Mouse (Mus musculus): ENCODE results near the gene Kcnj14.

The Kcnj14 gene

GRCm38 (mm10) chr7:45824598-45824997, at the start of gene Kcnj14:
Gene Kcnj14 (minus strand): TSS chr7:45824782.
- no peak for DNase-seq (ENCODE audit: low spot score)

DNA sequence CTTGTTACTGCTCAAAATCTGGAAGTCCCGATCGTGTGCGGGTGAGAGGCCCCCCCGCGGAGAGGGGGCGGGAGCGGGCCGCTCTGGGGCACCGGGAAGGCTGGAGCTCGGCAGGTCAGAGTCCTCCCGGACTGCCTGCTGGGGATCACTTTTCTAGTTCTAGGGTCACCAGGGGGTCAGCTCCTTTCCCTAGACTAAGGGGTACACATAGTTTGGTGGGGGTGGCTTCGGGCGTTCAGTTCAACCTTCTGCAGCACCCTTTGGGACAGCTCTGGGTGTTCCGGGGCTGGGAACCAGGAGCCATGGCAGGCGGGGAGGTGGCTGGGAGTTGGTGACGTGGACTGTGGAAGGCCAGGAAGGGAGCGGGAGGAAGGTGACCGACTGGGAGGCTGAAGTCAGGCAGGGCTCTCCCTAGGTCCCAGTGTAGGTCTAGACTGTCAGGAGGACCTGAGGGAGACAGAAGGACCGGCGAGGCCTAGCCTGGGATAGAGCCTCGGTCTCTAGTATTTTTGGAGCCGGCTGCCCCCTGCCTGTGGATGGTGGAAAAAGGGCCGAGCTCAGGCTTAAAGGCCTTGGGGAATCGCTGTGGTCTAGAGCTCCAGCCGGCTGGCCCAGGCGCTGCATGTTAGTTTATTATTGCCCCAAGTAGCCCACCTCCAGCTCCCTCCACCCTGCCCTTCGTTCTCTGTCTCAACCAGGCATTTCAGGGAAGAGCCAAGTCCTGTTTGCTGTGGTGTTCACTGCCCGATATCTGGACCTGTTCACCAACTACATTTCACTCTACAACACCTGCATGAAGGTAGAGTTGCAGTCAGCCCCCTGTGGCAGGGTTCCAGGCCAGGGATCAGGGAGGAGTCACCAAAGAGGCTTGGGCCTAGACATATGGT, 48.7 kb upstream of the Kcnj14 start:
- peak; percentile 66 for DNase-seq (ENCODE audit: low spot score)

DNA sequence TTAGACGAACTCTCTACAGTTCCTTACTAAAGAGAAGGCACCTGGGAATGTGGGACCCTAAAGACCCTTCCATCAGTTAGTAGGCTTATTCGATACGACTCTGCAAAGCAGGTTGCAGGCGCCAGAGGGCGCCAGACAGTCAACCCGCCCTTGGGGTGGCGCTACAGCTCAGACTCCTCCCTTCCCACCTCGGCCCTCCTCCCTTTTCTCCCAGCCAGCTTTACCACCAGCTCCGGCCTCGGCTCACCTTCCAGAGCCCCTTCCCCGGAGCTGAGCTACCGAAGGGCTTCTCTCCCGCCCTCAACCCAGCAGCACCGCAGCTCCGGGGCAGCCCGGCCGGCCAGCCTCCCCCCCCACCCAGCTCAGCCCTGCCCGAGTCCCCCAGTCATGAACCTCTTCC, 48.0 kb upstream of the Kcnj14 start, which contains the start of gene Kdelr1:
TSS of gene Kdelr1 (plus strand) at position 149 of the 400 bp plus-strand sequence.
- DNase-seq (ENCODE audit: low spot score): peak; percentile 87

GRCm38 (mm10) chr7:45870282-45871058, 45.9 kb upstream of the Kcnj14 start:
- no peak for DNase-seq (ENCODE audit: low spot score)

GRCm38 (mm10) chr7:45869787-45870186, 45.2 kb upstream of the Kcnj14 start:
- DNase-seq (ENCODE audit: low spot score): no peak

- no peak for DNase-seq (ENCODE audit: low spot score)
Observed at GRCm38 (mm10) chr7:45869107-45869670, 44.6 kb upstream of the Kcnj14 start.

GRCm38 (mm10) chr7:45867871-45868270, 43.3 kb upstream of the Kcnj14 start:
- DNase-seq (ENCODE audit: low spot score): no peak

DNA sequence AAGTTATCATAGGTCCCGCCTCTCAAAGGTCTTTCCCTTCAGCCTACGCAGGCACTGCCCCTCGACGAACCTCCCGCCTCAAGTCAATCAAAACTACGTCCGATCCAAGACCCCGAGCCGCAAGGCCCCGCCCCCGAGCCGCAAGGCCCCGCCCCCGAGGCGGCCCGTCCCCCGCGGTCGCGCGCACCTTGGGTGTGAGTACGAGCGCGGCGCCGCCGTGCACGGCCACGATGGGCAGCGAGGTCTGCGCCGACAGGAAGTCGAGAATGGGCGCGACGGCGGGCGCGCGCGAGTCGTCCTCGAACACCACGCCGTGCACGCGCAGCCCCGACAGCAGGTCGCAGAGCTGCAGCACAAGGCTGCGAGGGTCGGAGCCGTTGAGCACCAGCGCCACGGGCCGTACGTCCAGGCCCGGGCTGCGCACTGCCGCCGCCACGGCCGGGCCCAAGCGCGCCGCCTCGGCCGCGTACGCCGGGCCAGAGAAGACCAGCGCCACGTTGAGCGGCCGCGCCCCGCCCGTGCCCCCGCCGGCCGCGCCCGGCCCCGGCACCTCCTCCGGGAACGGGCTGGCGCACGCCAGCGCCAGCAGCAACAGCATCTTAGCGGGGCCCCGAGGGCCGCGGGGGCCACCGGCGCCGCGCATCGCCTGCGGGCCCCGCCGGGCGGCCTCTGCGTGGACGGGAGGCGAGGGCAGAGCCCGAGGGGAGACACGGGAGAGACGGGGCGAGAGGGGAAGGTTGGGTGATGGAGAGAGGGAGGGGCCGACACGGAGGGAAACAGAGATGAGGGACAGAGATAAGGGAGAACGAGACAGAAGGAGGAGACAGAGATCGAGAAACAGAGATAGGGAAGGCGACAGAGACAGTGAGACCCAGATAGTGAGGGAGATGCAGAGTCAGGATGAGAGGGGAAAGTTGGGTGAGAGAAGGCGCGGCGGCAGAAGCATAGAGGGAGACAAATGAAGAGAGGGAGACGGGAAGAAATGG, 41.6 kb upstream of the Kcnj14 start:
- DNase-seq (ENCODE audit: low spot score): peak; percentile 60

- DNase-seq (ENCODE audit: low spot score): no peak
Observed at GRCm38 (mm10) chr7:45864435-45864834, 39.9 kb upstream of the Kcnj14 start.

DNA sequence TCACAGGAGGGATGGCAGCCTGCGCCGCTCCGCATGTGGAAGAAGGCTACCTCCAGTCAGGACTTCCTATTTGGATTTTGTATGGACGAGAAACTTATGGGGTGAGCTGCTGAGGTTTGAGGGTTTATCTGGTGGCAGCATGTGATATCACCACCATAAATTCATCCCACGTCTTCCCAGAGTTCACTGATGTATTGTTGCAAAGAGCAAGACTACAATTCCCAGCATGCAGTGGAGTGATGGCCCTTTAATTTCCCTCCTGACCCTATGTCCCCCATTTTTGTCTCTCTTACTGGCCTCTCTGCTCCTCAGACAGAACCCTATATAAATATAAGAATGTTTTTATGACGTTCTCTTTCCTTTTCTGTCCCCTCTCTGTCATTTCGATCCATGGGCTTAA, 38.2 kb upstream of the Kcnj14 start:
- no peak for DNase-seq (ENCODE audit: low spot score)

DNA sequence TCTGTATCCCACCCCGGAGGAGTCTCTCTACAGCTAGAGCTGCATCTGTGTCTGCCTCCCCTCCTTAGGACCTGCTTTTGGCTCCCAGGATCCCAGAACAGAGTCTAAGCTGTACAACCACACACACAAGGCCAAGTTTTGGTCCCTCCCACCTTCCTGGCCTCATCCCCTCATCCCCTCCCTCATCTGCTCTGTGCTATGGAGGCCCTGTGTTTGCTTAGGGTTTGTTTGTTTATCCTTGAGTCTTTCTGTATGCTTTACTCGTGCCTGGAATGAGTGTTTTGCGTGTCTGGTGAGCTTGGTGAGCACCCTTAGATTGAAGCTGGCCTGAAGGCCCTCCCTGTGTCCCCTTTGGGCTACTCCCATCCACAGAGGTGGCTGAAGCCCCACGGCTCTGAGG, 34.4 kb upstream of the Kcnj14 start:
- DNase-seq (ENCODE audit: low spot score): no peak

- DNase-seq (ENCODE audit: low spot score): no peak
Observed at GRCm38 (mm10) chr7:45856950-45857901, 32.6 kb upstream of the Kcnj14 start.

- DNase-seq (ENCODE audit: low spot score): no peak
Observed at GRCm38 (mm10) chr7:45853089-45853488, 28.5 kb upstream of the Kcnj14 start.

GRCm38 (mm10) chr7:45850661-45851060, 26.1 kb upstream of the Kcnj14 start:
- DNase-seq (ENCODE audit: low spot score): no peak

GRCm38 (mm10) chr7:45848447-45849027, 24.0 kb upstream of the Kcnj14 start:
- DNase-seq (ENCODE audit: low spot score): no peak

DNA sequence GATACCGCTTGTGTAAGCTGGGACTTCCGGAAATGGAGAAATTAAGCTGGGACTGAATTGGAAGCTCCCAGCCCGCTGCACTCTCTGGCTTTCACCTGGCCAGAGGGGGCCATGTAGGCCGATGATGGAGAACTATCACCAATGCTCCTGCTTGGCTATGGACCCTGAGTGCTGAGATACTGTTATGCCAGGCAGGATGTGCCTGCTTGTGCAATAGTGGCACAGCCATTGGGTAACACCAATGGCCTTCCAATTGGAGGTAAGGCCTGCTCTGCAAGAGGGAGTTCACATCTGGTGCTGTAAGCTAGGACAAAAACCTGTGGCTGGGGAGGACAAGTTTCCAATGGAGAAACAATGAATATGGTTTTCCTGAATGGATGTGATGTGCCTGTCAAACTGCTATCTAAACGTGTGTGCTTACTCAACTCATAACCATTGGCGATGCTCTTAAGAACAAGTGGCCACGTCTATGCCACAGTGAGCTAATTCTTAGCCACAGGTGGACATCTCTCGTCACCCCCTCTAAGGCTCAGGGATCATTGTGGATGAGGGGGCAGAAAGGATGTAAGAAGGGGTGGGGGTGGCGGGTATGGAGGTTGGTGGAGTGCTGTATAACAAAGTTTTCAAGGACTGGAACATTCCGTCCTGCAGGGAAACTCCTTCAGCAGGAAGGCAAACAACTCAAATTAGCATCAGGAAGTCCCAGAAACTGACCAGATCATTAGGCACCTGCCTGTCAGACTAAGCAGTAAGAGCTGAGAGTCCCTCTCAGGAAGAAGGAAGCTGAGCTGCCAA, 18.6 kb upstream of the Kcnj14 start:
- no peak for DNase-seq (ENCODE audit: low spot score)

DNA sequence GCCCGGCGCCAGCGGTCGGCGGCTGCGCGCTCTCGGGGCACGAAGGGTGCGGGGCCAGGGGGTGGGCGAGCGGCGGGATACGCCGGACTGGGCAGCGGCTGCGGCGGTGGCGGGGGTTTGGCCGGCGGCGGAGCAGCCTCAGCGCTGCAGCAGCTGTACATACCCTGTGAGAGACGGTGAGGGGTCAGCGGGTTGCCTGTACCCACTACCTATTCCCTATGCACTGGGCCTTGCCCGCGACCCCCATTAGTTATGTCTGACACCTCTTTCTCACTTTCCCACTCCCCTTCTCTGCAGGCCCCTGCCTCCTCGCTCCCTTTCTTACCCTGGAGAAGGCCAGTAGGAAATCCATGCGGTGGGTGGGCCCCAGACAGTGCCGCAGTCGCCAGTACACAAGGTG, 9.3 kb upstream of the Kcnj14 start:
- DNase-seq (ENCODE audit: low spot score): no peak

GRCm38 (mm10) chr7:45833148-45833790, 8.7 kb upstream of the Kcnj14 start:
- DNase-seq (ENCODE audit: low spot score): no peak

GRCm38 (mm10) chr7:45832428-45832827, 7.8 kb upstream of the Kcnj14 start:
- DNase-seq (ENCODE audit: low spot score): no peak

Measured in c-Kit-positive CD71-positive TER-119-positive erythroid progenitor cells, embryonic 14.5 days (primary cell).